Mouse (Mus musculus): ENCODE measurements at regions not wholly inside any gene's neighbourhood (a gene's known extent, or its start where the extent isn't known, plus 50 kb on each side); places are given as distances from the start of the nearest gene placed in this dataset.

DNA sequence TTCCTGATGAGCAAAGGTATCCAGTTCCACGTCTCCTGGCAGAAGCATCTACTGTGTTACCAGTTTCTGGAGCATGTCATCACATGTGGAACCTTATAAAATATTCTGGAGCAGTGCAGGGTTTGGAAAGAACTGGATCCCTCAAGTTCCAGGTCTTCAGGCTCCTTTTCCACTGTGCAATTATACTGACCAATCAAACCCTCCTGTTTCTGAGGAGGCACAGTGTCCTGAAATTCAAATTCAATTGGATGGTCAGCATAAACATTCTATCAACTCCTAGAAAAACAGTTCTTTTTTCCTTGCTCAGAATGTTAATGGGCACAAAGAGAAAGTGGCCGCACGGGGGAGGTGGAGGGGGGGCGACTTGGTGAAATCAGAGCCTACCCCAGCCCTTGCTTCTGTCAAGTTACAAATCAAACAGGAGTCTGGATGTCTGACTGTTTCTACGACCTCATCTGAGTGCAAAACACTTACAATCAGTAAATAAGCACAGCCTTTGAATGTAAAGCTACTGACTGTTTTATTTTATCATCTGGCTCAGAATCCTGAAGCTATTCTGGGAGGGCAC is 203.2 kb upstream of the Gm21897 start:
- TF ChIP-seq CTCF (IDR thresholded peaks at IDR 0.05; ENCODE audit: extremely low read depth, insufficient read length, insufficient replicate concordance, low read depth, low read length) (no peak), POLR2A (IDR thresholded peaks at IDR 0.05; ENCODE audit: low read depth, low read length) (no peak)

Measured in small intestine, adult 2 months (tissue).